Mouse (Mus musculus) kidney, adult 2 months (tissue): ENCODE data around the gene Pik3r2. TPM values are rescaled to one million over a fixed set of nuclear protein-coding genes. Genes with fewer than 3 reads are reported as not detected.

Experiments
- DNase-seq: peaks from one replicate; pipeline ENCODE4 v3.0.0; 2021
- H3K27ac ChIP-seq: fragments of 200-500 bp; 2 replicates; pipeline ENCODE4 v1.5.1; 2012; ENCODE audit warnings: low read depth, low read length, control low read depth, inconsistent platforms; ENCODE audit not compliant: insufficient read depth
- H3K27me3 ChIP-seq: fragments of 200-500 bp; replicated peaks from 2 replicates; pipeline ENCODE4 v1.6.1; 2012; ENCODE audit warnings: mild to moderate bottlenecking, moderate library complexity, low read length, inconsistent platforms; ENCODE audit not compliant: control insufficient read depth, insufficient read depth
- H3K36me3 ChIP-seq: fragments of 200-500 bp; 2 replicates; pipeline ENCODE4 v1.6.1; 2012; ENCODE audit warnings: mild to moderate bottlenecking, moderate library complexity, low read length, inconsistent platforms; ENCODE audit not compliant: control insufficient read depth, insufficient read depth
- H3K4me1 ChIP-seq: fragments of 200-500 bp; 2 replicates; pipeline ENCODE4 v1.6.1; 2011; ENCODE audit warnings: low read length; ENCODE audit not compliant: control insufficient read depth, insufficient read depth
- H3K4me3 ChIP-seq: fragments of 200-500 bp; 2 replicates; pipeline ENCODE4 v1.5.1; 2011; ENCODE audit warnings: mild to moderate bottlenecking, low read depth, low read length, control low read depth; ENCODE audit not compliant: insufficient read depth
- CTCF ChIP-seq: fragments of 200-500 bp; conservative IDR thresholded peaks from 2 replicates; pipeline ENCODE4 v1.5.1; 2011; ENCODE audit warnings: low read depth, mild to moderate bottlenecking, control low read depth, low read length, moderate library complexity, mixed read lengths; ENCODE audit not compliant: insufficient read depth, insufficient read length
- POLR2A ChIP-seq: fragments of 200-500 bp; IDR thresholded peaks from one replicate; pipeline ENCODE4 v1.6.1; 2011; ENCODE audit warnings: low read depth, low read length, control low read depth
- WGBS: fragments of 180-500 bp; shearing (Covaris S2); methylation state at CpG from one replicate; pipeline ENCODE4 v1.1.7; 2018; 5-methylcytosine and 5-hydroxymethylcytosine counted together
- polyA plus RNA-seq: library from polyadenylated mRNA; depleted of rRNA; stranded (reverse); fragments of >200 nt; gene quantifications from 2 replicates; pipeline ENCODE4 v1.2.3, GENCODE M21; 2012

Pik3r2 gene
- polyA plus RNA-seq, 1 experiment = 60.5 TPM

DNA sequence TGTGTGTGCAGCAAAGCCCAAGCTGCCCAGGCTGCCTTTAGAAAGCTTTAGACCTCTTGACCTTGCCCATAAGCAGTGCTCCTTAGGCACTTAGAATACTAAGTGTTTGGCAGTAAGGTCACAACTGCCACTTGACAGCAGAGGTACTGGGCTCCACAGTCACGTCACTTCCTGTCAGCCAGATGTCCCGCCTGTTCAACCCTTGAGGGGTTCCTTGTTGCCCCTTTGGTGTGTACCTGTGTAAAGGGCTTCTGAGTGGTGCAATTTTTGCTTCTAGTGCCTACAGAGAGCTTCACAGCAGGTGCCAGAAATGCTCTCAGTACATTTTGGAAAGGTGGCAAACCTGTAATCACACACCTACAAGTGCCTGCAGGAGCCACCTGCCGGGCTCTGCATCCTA lies 38.3 kb downstream of the Pik3r2 start:
- Histone ChIP-seq H3K27me3 (no peaks in the 10 kb centered on the region), H3K4me1 (0 out of 2 replicates have a peak, but pooled peaks cover 1% of the 10 kb centered on the region), H3K36me3 (no peaks in the 10 kb centered on the region; the same call in 1 of the 2 replicates), H3K27ac (0 out of 2 replicates have a peak overlapping the region, but pooled peaks have one; percentile 24), H3K4me3 (no peak overlapping the region)
- TF ChIP-seq POLR2A (no peak), CTCF (no peak)
- 60% methylated on average over 3 of the region's 3 CpGs for WGBS
- DNase-seq = no peak

DNA sequence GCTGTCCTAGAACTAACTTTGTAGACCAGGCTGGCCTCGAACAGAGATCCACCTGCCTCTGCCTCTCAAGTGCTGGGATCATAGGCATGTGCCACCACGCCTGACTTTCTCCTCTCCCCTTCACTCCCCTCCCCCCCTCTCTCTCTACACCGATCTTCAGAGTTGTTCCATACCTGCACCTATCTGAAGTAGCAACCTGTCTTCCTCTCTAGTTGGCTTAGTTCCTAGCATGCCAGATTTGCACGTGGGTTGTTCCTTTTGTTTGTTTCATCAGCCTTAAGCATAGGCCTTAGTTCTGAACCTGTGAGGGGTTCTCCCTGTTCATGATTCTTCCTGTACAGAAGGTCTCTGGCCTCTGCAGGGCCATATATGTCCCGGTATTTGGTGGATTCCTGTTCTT lies 38.8 kb downstream of the Pik3r2 start:
- H3K4me1 ChIP-seq = no peaks in the 10 kb centered on the region
- no peaks in the 10 kb centered on the region for H3K27me3 ChIP-seq
- TF ChIP-seq POLR2A (no peak), CTCF (no peak)
- no peak for DNase-seq
- H3K27ac ChIP-seq = peak overlapping the region; percentile 24; the same call in 1 of the 2 replicates
- WGBS = 66% methylated on average over 5 of the region's 5 CpGs
- no peak overlapping the region for H3K4me3 ChIP-seq
- H3K36me3 ChIP-seq = no peaks in the 10 kb centered on the region; the same call in 1 of the 2 replicates

DNA sequence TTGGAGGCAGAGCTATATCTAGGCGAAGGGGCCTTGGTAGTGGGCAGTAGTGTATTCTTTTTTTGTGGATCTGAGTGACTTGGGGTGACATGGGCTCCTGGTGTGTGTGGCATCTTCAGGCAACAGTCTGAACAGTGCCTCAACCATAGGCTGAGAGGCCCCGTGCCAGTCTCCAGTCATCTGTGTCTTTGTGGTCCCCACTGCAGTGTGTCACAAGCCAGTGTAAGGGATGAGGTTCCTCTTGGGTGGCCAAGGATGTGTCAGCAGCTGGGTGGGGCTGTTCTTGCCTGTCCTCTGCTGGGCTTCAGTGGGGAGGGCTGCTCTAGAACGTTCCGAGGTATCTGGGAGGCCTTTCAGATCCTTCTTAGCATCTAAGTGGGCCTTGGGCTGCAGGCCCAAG lies 45.6 kb downstream of the Pik3r2 start:
- DNase-seq = no peak
- TF ChIP-seq POLR2A (no peak), CTCF (no peak)
- Histone ChIP-seq H3K27ac (no peak overlapping the region), H3K4me1 (no peaks in the 10 kb centered on the region), H3K27me3 (no peaks in the 10 kb centered on the region), H3K4me3 (no peak overlapping the region), H3K36me3 (no peaks in the 10 kb centered on the region; the same call in 1 of the 2 replicates)
- 83% methylated on average over 4 of the region's 4 CpGs for WGBS

DNA sequence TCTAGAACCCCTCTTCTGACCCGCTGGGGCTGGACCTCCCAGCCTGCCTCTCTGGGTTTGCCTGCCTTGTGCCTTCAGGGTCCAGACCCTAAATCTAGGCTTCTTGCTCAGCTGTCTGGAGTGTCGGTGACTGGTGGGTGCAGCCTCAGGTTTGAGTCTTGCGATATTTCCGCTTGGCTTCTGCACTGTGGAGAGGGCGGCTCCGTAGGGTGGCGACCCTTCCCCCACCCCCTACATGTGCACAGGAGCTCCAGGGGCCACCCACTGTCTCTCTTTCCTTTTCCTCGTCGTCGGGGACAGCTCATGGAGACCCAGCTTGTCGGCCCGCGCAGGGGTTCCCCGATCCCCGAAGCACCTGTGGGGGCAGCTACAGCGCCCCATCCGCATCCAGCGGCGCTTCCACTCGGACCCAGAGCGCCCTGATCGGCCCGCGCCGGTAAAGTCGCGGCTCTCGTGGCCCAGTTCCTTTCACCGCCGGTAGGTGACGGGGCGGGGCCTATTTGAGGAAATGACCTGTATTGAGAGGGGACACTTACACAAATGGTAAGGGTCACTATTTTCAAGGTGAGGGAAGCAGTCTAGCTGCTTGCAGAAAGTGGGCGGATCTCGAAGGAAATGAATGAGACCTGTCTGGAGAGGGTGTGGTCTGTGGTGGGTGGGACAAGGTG lies 46.6 kb downstream of the Pik3r2 start:
- H3K27ac ChIP-seq = no peak overlapping the region
- H3K4me3 ChIP-seq = peak overlapping the region; percentile 4; the same call in 1 of the 2 replicates
- H3K27me3 ChIP-seq = no peaks in the 10 kb centered on the region
- 24% methylated on average over 34 of the region's 34 CpGs for WGBS
- H3K4me1 ChIP-seq = no peaks in the 10 kb centered on the region
- no peak for TF ChIP-seq POLR2A
- TF ChIP-seq CTCF = no peak; the same call in 1 of the 2 replicates
- DNase-seq = no peak
- no peaks in the 10 kb centered on the region; the same call in 1 of the 2 replicates for H3K36me3 ChIP-seq

DNA sequence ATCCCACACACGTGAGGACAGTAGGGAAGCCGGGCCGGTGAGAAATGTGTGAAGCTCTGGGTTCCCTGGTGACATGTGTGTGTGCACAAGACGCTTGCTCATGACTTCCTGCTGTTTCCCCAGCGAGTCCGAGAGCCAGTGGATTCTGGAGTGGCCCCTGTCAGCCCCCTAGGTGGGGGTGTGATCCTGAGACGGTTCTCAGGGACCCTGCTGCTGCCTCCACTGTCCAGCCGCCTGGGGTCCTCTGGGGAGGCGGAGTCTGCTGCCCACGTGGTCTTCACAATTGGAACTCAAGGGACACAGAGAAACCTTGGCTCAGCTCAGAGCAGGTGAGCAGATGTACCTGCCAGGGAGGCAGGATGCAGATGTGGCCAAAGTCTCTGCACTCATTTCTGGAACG lies 49.8 kb downstream of the Pik3r2 start:
- Histone ChIP-seq H3K4me1 (peaks cover 4% of the 10 kb centered on the region; the same call in 1 of the 2 replicates), H3K36me3 (no peaks in the 10 kb centered on the region; the same call in 1 of the 2 replicates), H3K27me3 (no peaks in the 10 kb centered on the region), H3K4me3 (no peak overlapping the region), H3K27ac (no peak overlapping the region)
- TF ChIP-seq POLR2A = no peak
- TF ChIP-seq CTCF = no peak
- no peak for DNase-seq
- WGBS = 56% methylated on average over 11 of the region's 11 CpGs

DNA sequence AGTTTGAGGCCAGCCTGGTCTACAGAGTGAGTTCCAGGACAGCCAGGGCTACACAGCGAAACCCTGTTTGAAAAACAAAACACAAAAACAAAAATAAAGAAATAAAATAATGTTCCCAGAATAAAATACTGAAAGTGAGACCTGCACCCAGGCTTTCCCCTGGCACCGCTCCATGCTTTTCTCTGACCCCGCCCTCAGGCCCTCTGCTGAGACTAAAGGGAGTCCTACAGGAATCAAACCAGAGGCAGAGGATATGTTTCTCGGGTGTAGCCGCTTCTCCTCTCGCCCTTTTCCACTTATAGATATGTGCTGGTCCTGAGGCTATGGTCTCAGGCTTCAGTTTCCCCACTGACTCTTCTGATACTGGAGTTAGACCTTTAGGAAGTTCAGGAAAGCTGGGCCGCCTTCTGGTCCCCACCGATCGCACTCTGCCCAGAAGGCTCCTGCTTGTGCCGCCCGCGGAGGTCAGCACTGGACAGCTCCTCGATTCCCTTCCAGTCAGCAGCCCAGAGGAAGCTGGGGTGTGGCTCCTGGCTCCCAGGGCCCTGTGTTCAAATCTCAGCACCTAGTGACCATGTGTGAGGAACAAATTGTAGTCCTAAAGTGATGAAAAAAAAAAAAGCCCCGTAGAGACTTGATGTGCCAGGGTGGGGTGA lies 50.6 kb downstream of the Pik3r2 start:
- Histone ChIP-seq H3K27ac (no peak overlapping the region), H3K4me1 (peaks cover 4% of the 10 kb centered on the region; the same call in 1 of the 2 replicates), H3K36me3 (no peaks in the 10 kb centered on the region; the same call in 1 of the 2 replicates), H3K4me3 (no peak overlapping the region), H3K27me3 (no peaks in the 10 kb centered on the region)
- 24% methylated on average over 14 of the region's 14 CpGs for WGBS
- no peak for TF ChIP-seq CTCF
- TF ChIP-seq POLR2A = no peak
- DNase-seq = peak; percentile 76

DNA sequence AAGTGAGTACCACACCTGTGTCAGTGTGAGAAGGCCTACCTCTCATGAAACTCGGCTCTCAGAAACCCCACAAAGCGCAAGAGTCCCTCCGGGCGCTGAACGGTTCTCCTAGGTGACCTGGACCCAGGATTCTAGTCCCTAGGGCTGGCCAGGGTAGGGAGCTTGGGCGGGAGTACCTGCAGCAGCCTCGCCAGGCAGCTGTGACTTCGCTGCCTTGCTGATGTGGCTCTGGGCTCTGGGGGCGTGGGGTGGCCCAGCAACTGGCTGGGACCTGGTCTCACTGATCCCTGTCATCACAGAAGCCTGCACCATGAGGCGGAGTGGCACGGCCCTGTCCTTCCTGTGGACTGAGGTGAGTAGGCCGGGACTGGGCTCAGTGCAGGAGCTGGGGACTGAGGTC lies 52.3 kb downstream of the Pik3r2 start:
- H3K27me3 ChIP-seq = no peaks in the 10 kb centered on the region
- H3K36me3 ChIP-seq = no peaks in the 10 kb centered on the region; the same call in 1 of the 2 replicates
- DNase-seq = peak; percentile 51
- peaks cover 7% of the 10 kb centered on the region; the same call in 1 of the 2 replicates for H3K4me1 ChIP-seq
- H3K4me3 ChIP-seq = peak overlapping the region; percentile 74
- no peak for TF ChIP-seq POLR2A
- TF ChIP-seq CTCF = no peak
- H3K27ac ChIP-seq = peak overlapping the region; percentile 100
- WGBS = 33% methylated on average over 12 of the region's 12 CpGs
